Mouse (Mus musculus): ENCODE data around the gene Cpn2.

DNA sequence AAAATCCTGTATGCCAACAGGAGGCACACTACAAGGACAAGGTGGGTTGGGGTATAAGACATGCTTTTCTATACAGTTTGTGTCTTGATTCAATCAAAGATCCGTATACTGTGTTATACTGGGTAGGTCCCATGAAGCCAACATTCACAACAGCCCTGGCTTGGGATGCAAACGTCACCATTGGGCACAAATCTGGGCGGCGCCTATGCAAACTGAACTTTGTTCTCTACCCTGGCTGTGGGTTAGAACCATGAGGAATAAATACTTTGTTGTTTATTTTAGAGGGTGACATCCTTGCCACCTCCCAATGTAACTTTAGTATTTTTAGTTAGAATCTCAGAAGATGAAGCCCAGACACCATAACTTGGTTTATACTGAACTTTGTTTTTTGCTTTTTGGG, 13.9 kb downstream of the Cpn2 start:
- TF ChIP-seq GATA1 (IDR thresholded peaks at IDR 0.05; ENCODE audit: borderline replicate concordance, low read length) = no peak
- no peak for TF ChIP-seq FLI1 (IDR thresholded peaks at IDR 0.05; ENCODE audit: low read length)
